Mouse (Mus musculus): ENCODE results near the gene Arhgdia. TPM values are rescaled to one million over a fixed set of nuclear protein-coding genes. Genes with fewer than 3 reads are reported as not detected.
A peak's percentile ranks its signal among the peaks of the same experiment; 100 is the strongest.

The Arhgdia gene
- total and polyA plus RNA-seq, 3 experiments, result 172 to 958 (median 417) TPM

DNA sequence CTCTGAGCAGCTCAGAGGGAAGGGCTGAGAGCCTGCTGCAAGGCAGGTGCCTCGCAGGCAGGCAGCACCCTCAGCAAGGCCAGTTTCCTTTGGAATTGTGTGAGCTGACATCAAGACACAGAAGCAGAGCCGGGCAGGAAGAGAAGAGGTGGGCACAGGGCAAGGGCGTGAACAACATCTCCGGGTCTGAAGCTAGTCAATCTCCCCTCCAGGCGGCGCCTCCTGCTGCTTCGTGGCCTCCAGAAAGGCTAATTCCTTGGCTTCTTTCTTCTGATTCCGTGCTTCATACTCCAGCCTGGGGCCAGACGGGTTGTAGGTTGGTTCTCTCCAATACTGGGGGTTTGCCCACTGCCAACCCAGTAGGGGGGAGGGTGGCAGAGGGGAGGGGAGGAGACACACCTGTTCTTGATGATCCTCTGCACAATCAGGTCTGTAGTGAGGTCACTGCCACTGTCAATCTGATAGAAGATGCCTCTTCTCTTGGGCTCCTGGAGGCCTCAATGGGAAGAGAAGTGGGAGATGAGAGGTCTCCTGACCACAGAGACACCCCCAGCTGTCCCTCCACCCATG lies 29.1 kb upstream of the Arhgdia start:
- dilution Hi-C loops (cut with MboI; ENCODE audit: extremely low pct_ligation_motif_present, extremely low pct_unique_long_range_greater_than_20kb, low sequenced_read_pairs), result no loop called here
- Histone ChIP-seq H3K4me1 (ENCODE audit: control insufficient read depth in 1 of 2, insufficient read depth in 2 of 2) (peaks cover 0 to 20% of the 10 kb centered on the region in 2 experiments; a peak in 3 of 4 replicates), H3K27me3 (replicated peaks) (no peaks in the 10 kb centered on the region), H3K36me3 (replicated peaks in 1 of 2; ENCODE audit: control insufficient read depth in 1 of 2, insufficient read depth in 1 of 2, low read length in 1 of 2) (peaks cover 74 to 96% of the 10 kb centered on the region in 2 experiments), H3K4me2 (ENCODE audit: insufficient read depth, low read depth, poor library complexity, severe bottlenecking) (no peak overlapping the region), H3K9me3 (replicated peaks; ENCODE audit: low read length) (no peaks in the 10 kb centered on the region), H3K27ac (ENCODE audit: insufficient read depth, low read depth) (no peak overlapping the region), H3K4me3 (replicated peaks in 1 of 3; ENCODE audit: low read depth in 2 of 3, low read length in 2 of 3, poor library complexity in 1 of 3) (no peak overlapping the region), H3K79me2 (replicated peaks; ENCODE audit: control insufficient read depth, extremely low read depth, insufficient read depth, poor library complexity, severe bottlenecking) (peaks cover 4% of the 10 kb centered on the region), H3K9ac (ENCODE audit: insufficient read depth, low read depth) (no peak overlapping the region)
- in situ Hi-C loops (cut with MboI; ENCODE audit: low pct_ligation_motif_present, low pct_unique_long_range_greater_than_20kb, low sequenced_read_pairs), result no loop called here
- TF ChIP-seq ZKSCAN1 (IDR thresholded peaks at IDR 0.05; ENCODE audit: borderline replicate concordance, low read depth, low read length) (no peak), MEF2A (IDR thresholded peaks at IDR 0.05; ENCODE audit: borderline replicate concordance, low read depth, low read length) (no peak), ETS1 (conservative IDR thresholded peaks at IDR 0.05; ENCODE audit: low read depth, low read length) (no peak), CHD1 (IDR thresholded peaks at IDR 0.05; ENCODE audit: low read depth, low read length) (no peak), ZNF384 (IDR thresholded peaks at IDR 0.05; ENCODE audit: low read depth, low read length) (no peak), MAZ (IDR thresholded peaks at IDR 0.05; ENCODE audit: low read depth, low read length) (no peak), MAFK (IDR thresholded peaks at IDR 0.05; ENCODE audit: insufficient replicate concordance, low read length) (no peak), USF2 (conservative IDR thresholded peaks at IDR 0.05; ENCODE audit: low read depth, low read length) (no peak), NELFE (IDR thresholded peaks at IDR 0.05; ENCODE audit: low read depth, low read length) (no peak), MXI1 (IDR thresholded peaks at IDR 0.05; ENCODE audit: low read depth, low read length) (no peak), SMC3 (IDR thresholded peaks at IDR 0.05; ENCODE audit: low read depth, low read length) (no peak), BHLHE40 (IDR thresholded peaks at IDR 0.05; ENCODE audit: low read depth, low read length) (no peak), TCF12 (IDR thresholded peaks at IDR 0.05; ENCODE audit: low read depth, low read length) (no peak), UBTF (IDR thresholded peaks at IDR 0.05; ENCODE audit: low read depth, low read length) (no peak), ZC3H11A (IDR thresholded peaks at IDR 0.05; ENCODE audit: low read depth, low read length) (no peak), CTCF (conservative IDR thresholded peaks at IDR 0.05 in 1 of 2, IDR thresholded peaks at IDR 0.05 in 1 of 2; ENCODE audit: low read depth in 2 of 2, low read length in 2 of 2) (no peak), POLR2AphosphoS2 (IDR thresholded peaks at IDR 0.05; ENCODE audit: low read depth, low read length) (no peak), POLR2A (IDR thresholded peaks at IDR 0.05; ENCODE audit: low read depth, low read length) (no peak), E2F4 (IDR thresholded peaks at IDR 0.05; ENCODE audit: insufficient replicate concordance, low read depth, low read length) (no peak)
- no peak for DNase-seq (ENCODE audit: extremely low read depth)

DNA sequence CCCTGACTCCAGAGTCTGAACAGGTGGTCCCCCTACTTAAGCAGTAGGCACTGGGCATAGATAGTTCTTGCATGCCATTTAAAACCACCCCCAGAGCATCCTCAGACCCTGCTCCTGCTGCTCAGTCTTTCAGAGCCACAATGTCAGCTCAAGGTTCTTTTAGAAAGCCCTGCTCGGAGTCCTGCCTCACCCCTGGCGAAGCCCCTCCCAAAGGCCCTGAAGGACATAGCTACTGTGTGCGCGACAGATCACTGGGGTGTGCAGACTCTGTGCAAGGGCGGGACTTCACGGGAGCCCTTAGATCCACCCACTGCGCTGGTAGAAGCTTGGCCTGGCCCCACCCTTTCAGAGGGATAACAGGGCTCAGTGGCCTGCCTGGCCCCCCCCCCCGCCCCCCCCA lies 27.8 kb upstream of the Arhgdia start:
- Histone ChIP-seq H3K4me2 (ENCODE audit: insufficient read depth, low read depth, poor library complexity, severe bottlenecking) (no peak overlapping the region), H3K9ac (ENCODE audit: insufficient read depth, low read depth) (no peak overlapping the region), H3K4me1 (ENCODE audit: control insufficient read depth in 1 of 2, insufficient read depth in 2 of 2) (peaks cover 0 to 10% of the 10 kb centered on the region in 2 experiments; a peak in 2 of 4 replicates), H3K27ac (ENCODE audit: insufficient read depth, low read depth) (no peak overlapping the region), H3K27me3 (replicated peaks) (no peaks in the 10 kb centered on the region), H3K4me3 (replicated peaks in 1 of 3; ENCODE audit: low read depth in 2 of 3, low read length in 2 of 3, poor library complexity in 1 of 3) (no peak overlapping the region), H3K79me2 (replicated peaks; ENCODE audit: control insufficient read depth, extremely low read depth, insufficient read depth, poor library complexity, severe bottlenecking) (no peaks in the 10 kb centered on the region), H3K36me3 (replicated peaks in 1 of 2; ENCODE audit: control insufficient read depth in 1 of 2, insufficient read depth in 1 of 2, low read length in 1 of 2) (peaks cover 81 to 99% of the 10 kb centered on the region in 2 experiments), H3K9me3 (replicated peaks; ENCODE audit: low read length) (no peaks in the 10 kb centered on the region)
- dilution Hi-C loops (cut with MboI; ENCODE audit: extremely low pct_ligation_motif_present, extremely low pct_unique_long_range_greater_than_20kb, low sequenced_read_pairs), result no loop called here
- no peak for DNase-seq (ENCODE audit: extremely low read depth)
- in situ Hi-C loops (cut with MboI; ENCODE audit: low pct_ligation_motif_present, low pct_unique_long_range_greater_than_20kb, low sequenced_read_pairs), result no loop called here
- TF ChIP-seq UBTF (IDR thresholded peaks at IDR 0.05; ENCODE audit: low read depth, low read length), result no peak
- 0 out of 2 replicates have a peak, but pooled peaks have one; percentile 14 for TF ChIP-seq POLR2AphosphoS2 (IDR thresholded peaks at IDR 0.05; ENCODE audit: low read depth, low read length)
- no peak for TF ChIP-seq USF1 (IDR thresholded peaks at IDR 0.05; ENCODE audit: low read depth, low read length)
- no peak for TF ChIP-seq GABPA (IDR thresholded peaks at IDR 0.05; ENCODE audit: insufficient replicate concordance, low read depth, low read length)
- no peak for TF ChIP-seq TBP (conservative IDR thresholded peaks at IDR 0.05; ENCODE audit: low read depth, low read length)
